24 mouse cellular contexts compared by ENCODE assay signal in the genomic region with DNA sequence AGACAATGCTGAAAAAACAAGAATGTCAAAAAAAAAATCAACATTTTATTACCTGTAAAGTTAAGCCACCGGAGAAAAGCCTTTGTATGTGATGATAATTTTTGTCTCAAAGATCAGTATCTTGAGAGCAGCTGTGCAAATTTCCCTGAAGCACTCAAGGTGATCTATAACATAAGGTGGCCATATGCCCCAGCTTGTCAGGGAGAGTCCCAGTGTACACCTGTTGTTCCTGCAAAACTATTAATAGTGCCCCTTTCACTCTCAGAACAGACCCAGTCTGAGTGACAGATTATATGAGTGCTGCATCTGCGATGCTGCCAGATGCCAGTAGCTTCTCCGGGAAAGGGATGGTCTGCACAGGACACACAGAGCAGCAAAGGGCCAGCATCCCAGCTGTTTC.
A peak's percentile ranks its signal among the peaks of the same experiment; 100 is the strongest.
DNase-seq lines count a peak whose midpoint lies in the region; ATAC-seq and TF ChIP-seq lines count a peak whose summit lies in the region.
"Had no signal": no experiment of that assay in that cellular context is flagged by ENCODE, and none has a peak within 500 bp of the region (broad histone marks: within the 10 kb centered on the region; RNA-seq: fewer than 3 reads in every experiment).

No protein-coding gene starts in this region.

- 0 out of 2 replicates have a peak overlapping the region, but pooled peaks have one; percentile 13 for H3K27ac ChIP-seq in heart, embryonic 10.5 days
- no peak overlapping the region for H3K27ac ChIP-seq in intestine, embryonic 16.5 days (ENCODE audit: low read length)
- no peak overlapping the region for H3K27ac ChIP-seq in intestine, postnatal 0 days (ENCODE audit: low read depth, low read length)
- peak overlapping the region; percentile 12; the same call in 1 of the 2 replicates for H3K27ac ChIP-seq in CH12.LX (ENCODE audit: insufficient read depth, low read depth)
- H3K27ac ChIP-seq: embryonic facial prominence, embryonic 13.5 days; forebrain, embryonic 10.5 days; forebrain, embryonic 13.5 days; gastrocnemius, adult 2 months; hindbrain, embryonic 13.5 days; intestine, embryonic 15.5 days had no signal

- no peak for DNase-seq in heart, embryonic 10.5 days (ENCODE audit: low spot score)
- DNase-seq in heart, adult 9 months (ENCODE audit: low spot score in 2 of 2): no peak
- peak; percentile 42 for DNase-seq in CH12.LX (ENCODE audit: extremely low read depth)
- DNase-seq in mesoderm, embryonic 11.5 days (ENCODE audit: low read depth, low spot score): peak; percentile 33
- no peak for DNase-seq in cerebellum, postnatal 10 days
- DNase-seq: adrenal gland, adult 8-10 months; adrenal gland, postnatal 25 days; cerebellum, adult 11-12 months; cerebellum, adult 8-10 months; cerebellum, postnatal 25 days; forebrain, postnatal 0 days; gastrocnemius, adult 2 months; gastrocnemius, postnatal 25 days; kidney, adult 2 months had no signal

- TF ChIP-seq RAD21 in CH12.LX (IDR thresholded peaks at IDR 0.05; ENCODE audit: low read depth, low read length): no peak; the same call in 1 of the 2 replicates

- H3K79me2 ChIP-seq in CH12.LX (replicated peaks; ENCODE audit: control insufficient read depth, extremely low read depth, insufficient read depth, poor library complexity, severe bottlenecking): peaks cover 2% of the 10 kb centered on the region; the same call in 1 of the 2 replicates

- no peaks in the 10 kb centered on the region for H3K27me3 ChIP-seq in heart, embryonic 10.5 days (ENCODE audit: insufficient read depth, poor library complexity, severe bottlenecking)
- no peaks in the 10 kb centered on the region for H3K27me3 ChIP-seq in intestine, embryonic 16.5 days (replicated peaks; ENCODE audit: control insufficient read depth, insufficient read depth, low read length)
- no peaks in the 10 kb centered on the region for H3K27me3 ChIP-seq in intestine, postnatal 0 days (replicated peaks; ENCODE audit: control insufficient read depth, insufficient read depth, low read length)
- H3K27me3 ChIP-seq in CH12.LX (replicated peaks): no peaks in the 10 kb centered on the region
- H3K27me3 ChIP-seq: embryonic facial prominence, embryonic 13.5 days; forebrain, embryonic 13.5 days; hindbrain, embryonic 13.5 days; intestine, embryonic 15.5 days had no signal

- no peaks in the 10 kb centered on the region for H3K9me3 ChIP-seq in heart, embryonic 10.5 days
- no peaks in the 10 kb centered on the region for H3K9me3 ChIP-seq in intestine, embryonic 16.5 days (ENCODE audit: control insufficient read depth, low read length)
- H3K9me3 ChIP-seq in intestine, postnatal 0 days (ENCODE audit: control insufficient read depth): no peaks in the 10 kb centered on the region
- no peaks in the 10 kb centered on the region for H3K9me3 ChIP-seq in CH12.LX (replicated peaks; ENCODE audit: low read length)
- H3K9me3 ChIP-seq: embryonic facial prominence, embryonic 13.5 days; forebrain, embryonic 10.5 days; forebrain, embryonic 13.5 days; hindbrain, embryonic 13.5 days; intestine, embryonic 15.5 days had no signal

- peak; percentile 79 for TF ChIP-seq EP300 in CH12.LX (IDR thresholded peaks at IDR 0.05; ENCODE audit: low read length)

- in situ Hi-C loops in CH12.LX (cut with MboI; ENCODE audit: low pct_ligation_motif_present, low pct_unique_long_range_greater_than_20kb, low sequenced_read_pairs): loop anchor here (5.0 kb wide), 1 partner anchor 47 kb away; no protein-coding TSS in a partner anchor

- TF ChIP-seq POLR2A in CH12.LX (IDR thresholded peaks at IDR 0.05; ENCODE audit: low read depth, low read length): no peak

- H3K36me3 ChIP-seq in heart, embryonic 10.5 days: no peaks in the 10 kb centered on the region
- no peaks in the 10 kb centered on the region for H3K36me3 ChIP-seq in intestine, embryonic 16.5 days (ENCODE audit: control insufficient read depth, insufficient read depth, low read length)
- no peaks in the 10 kb centered on the region for H3K36me3 ChIP-seq in intestine, postnatal 0 days (ENCODE audit: control insufficient read depth, insufficient read depth)
- peaks cover 0 to 2% of the 10 kb centered on the region in 2 experiments for H3K36me3 ChIP-seq in CH12.LX (replicated peaks in 1 of 2; ENCODE audit: control insufficient read depth in 1 of 2, insufficient read depth in 1 of 2, low read length in 1 of 2)
- H3K36me3 ChIP-seq: embryonic facial prominence, embryonic 13.5 days; forebrain, embryonic 10.5 days; hindbrain, embryonic 13.5 days; intestine, embryonic 15.5 days had no signal

- dilution Hi-C loops in CH12.LX (cut with MboI; ENCODE audit: extremely low pct_ligation_motif_present, extremely low pct_unique_long_range_greater_than_20kb, low sequenced_read_pairs): no loop called here

- H3K4me2 ChIP-seq in intestine, embryonic 16.5 days (ENCODE audit: low read depth, low read length): no peak overlapping the region
- no peak overlapping the region for H3K4me2 ChIP-seq in intestine, postnatal 0 days (replicated peaks; ENCODE audit: low read depth)
- H3K4me2 ChIP-seq in CH12.LX (ENCODE audit: insufficient read depth, low read depth, poor library complexity, severe bottlenecking): peak overlapping the region; percentile 25; the same call in 1 of the 2 replicates
- H3K4me2 ChIP-seq: embryonic facial prominence, embryonic 13.5 days; forebrain, embryonic 13.5 days; heart, embryonic 11.5 days; hindbrain, embryonic 13.5 days; intestine, embryonic 15.5 days had no signal

- TF ChIP-seq CTCF in intestine, postnatal 0 days (IDR thresholded peaks at IDR 0.05; ENCODE audit: low read depth): no peak
- no peak for TF ChIP-seq CTCF in CH12.LX (conservative IDR thresholded peaks at IDR 0.05 in 1 of 2, IDR thresholded peaks at IDR 0.05 in 1 of 2; ENCODE audit: low read depth in 2 of 2, low read length in 2 of 2)

- WGBS in heart, embryonic 10.5 days: 59% methylated on average over 3 of the region's 3 CpGs
- WGBS in intestine, embryonic 16.5 days: 65% methylated on average over 3 of the region's 3 CpGs
- WGBS in intestine, postnatal 0 days: 55% methylated on average over 3 of the region's 3 CpGs

- ATAC-seq in intestine, embryonic 16.5 days: peak; percentile 26; the same call in 1 of the 2 replicates
- ATAC-seq in intestine, postnatal 0 days: no peak
- ATAC-seq: activated CD4-positive, CD25-positive, alpha-beta regulatory T cell, adult 4 months; CD4-positive, CD25-positive, alpha-beta regulatory T cell, adult 4 months; forebrain, embryonic 13.5 days; forebrain, postnatal 0 days; intestine, embryonic 15.5 days had no signal

- H3K4me3 ChIP-seq in heart, embryonic 10.5 days: no peak overlapping the region
- H3K4me3 ChIP-seq in intestine, embryonic 16.5 days (ENCODE audit: low read length): no peak overlapping the region
- H3K4me3 ChIP-seq in intestine, postnatal 0 days (ENCODE audit: low read depth, low read length): no peak overlapping the region
- H3K4me3 ChIP-seq in CH12.LX (replicated peaks in 1 of 3; ENCODE audit: low read depth in 2 of 3, low read length in 2 of 3, poor library complexity in 1 of 3): no peak overlapping the region
- H3K4me3 ChIP-seq: embryonic facial prominence, embryonic 13.5 days; forebrain, embryonic 10.5 days; forebrain, embryonic 13.5 days; gastrocnemius, adult 2 months; hindbrain, embryonic 13.5 days; intestine, embryonic 15.5 days had no signal

- H3K4me1 ChIP-seq in heart, embryonic 10.5 days: peaks cover 21% of the 10 kb centered on the region
- H3K4me1 ChIP-seq in intestine, embryonic 16.5 days (ENCODE audit: control insufficient read depth, insufficient read depth, low read length): no peaks in the 10 kb centered on the region
- H3K4me1 ChIP-seq in intestine, postnatal 0 days (replicated peaks; ENCODE audit: control insufficient read depth, insufficient read depth, low read length): no peaks in the 10 kb centered on the region
- peaks cover 31 to 70% of the 10 kb centered on the region in 2 experiments for H3K4me1 ChIP-seq in CH12.LX (ENCODE audit: control insufficient read depth in 1 of 2, insufficient read depth in 2 of 2)
- H3K4me1 ChIP-seq: forebrain, embryonic 13.5 days; hindbrain, embryonic 13.5 days; intestine, embryonic 15.5 days had no signal

- no peak overlapping the region for H3K9ac ChIP-seq in intestine, embryonic 16.5 days (ENCODE audit: low read depth, low read length)
- no peak overlapping the region for H3K9ac ChIP-seq in intestine, postnatal 0 days (ENCODE audit: low read depth, low read length)
- no peak overlapping the region for H3K9ac ChIP-seq in CH12.LX (ENCODE audit: insufficient read depth, low read depth)
- H3K9ac ChIP-seq: embryonic facial prominence, embryonic 13.5 days; forebrain, embryonic 13.5 days; forebrain, postnatal 0 days; hindbrain, embryonic 13.5 days; intestine, embryonic 15.5 days had no signal

TF ChIP-seq in CH12.LX, 34 proteins besides CTCF, POLR2A, EP300 and RAD21:
- no peak for TF ChIP-seq KAT2A (IDR thresholded peaks at IDR 0.05; ENCODE audit: insufficient replicate concordance, low read length)
- TF ChIP-seq MAX (IDR thresholded peaks at IDR 0.05; ENCODE audit: low read length): 0 out of 2 replicates have a peak, but pooled peaks have one; percentile 42
- 0 out of 2 replicates have a peak, but pooled peaks have one; percentile 62 for TF ChIP-seq IRF4 (IDR thresholded peaks at IDR 0.05; ENCODE audit: low read depth, low read length)
- no peak for TF ChIP-seq MXI1 (IDR thresholded peaks at IDR 0.05; ENCODE audit: low read depth, low read length)
- TF ChIP-seq CHD1 (IDR thresholded peaks at IDR 0.05; ENCODE audit: low read depth, low read length): peak; percentile 85; the same call in 1 of the 2 replicates
- TF ChIP-seq TCF12 (IDR thresholded peaks at IDR 0.05; ENCODE audit: low read depth, low read length): peak; percentile 89
- peak; percentile 55 for TF ChIP-seq ETS1 (conservative IDR thresholded peaks at IDR 0.05; ENCODE audit: low read depth, low read length)
- no peak for TF ChIP-seq GABPA (IDR thresholded peaks at IDR 0.05; ENCODE audit: insufficient replicate concordance, low read depth, low read length)
- 0 out of 2 replicates have a peak, but pooled peaks have one; percentile 9 for TF ChIP-seq SMC3 (IDR thresholded peaks at IDR 0.05; ENCODE audit: low read depth, low read length)
- TF ChIP-seq RCOR1 (conservative IDR thresholded peaks at IDR 0.05; ENCODE audit: low read depth, low read length): 0 out of 2 replicates have a peak, but pooled peaks have one; percentile 47
- no peak for TF ChIP-seq SIN3A (IDR thresholded peaks at IDR 0.05; ENCODE audit: low read length)
- TF ChIP-seq NELFE (IDR thresholded peaks at IDR 0.05; ENCODE audit: low read depth, low read length): no peak
- TF ChIP-seq MYC (IDR thresholded peaks at IDR 0.05; ENCODE audit: low read depth, low read length): no peak
- TF ChIP-seq MEF2A (IDR thresholded peaks at IDR 0.05; ENCODE audit: borderline replicate concordance, low read depth, low read length): peak; percentile 92

Comparison
In these comparisons a context has a peak if more than half of its experiments do, and no peak if none do; other contexts are left out.
1. DNase-seq: peak in CH12.LX (single experiment) and mesoderm, embryonic 11.5 days (single experiment); none in heart, embryonic 10.5 days (single experiment), heart, adult 9 months (0 of 2) and cerebellum, postnatal 10 days (0 of 2).
2. H3K27ac ChIP-seq: peak in heart, embryonic 10.5 days (single experiment) and CH12.LX (single experiment); none in intestine, embryonic 16.5 days (single experiment) and intestine, postnatal 0 days (single experiment).